Mouse (Mus musculus): Measurements from ENCODE around the gene Csdc2.

DNA sequence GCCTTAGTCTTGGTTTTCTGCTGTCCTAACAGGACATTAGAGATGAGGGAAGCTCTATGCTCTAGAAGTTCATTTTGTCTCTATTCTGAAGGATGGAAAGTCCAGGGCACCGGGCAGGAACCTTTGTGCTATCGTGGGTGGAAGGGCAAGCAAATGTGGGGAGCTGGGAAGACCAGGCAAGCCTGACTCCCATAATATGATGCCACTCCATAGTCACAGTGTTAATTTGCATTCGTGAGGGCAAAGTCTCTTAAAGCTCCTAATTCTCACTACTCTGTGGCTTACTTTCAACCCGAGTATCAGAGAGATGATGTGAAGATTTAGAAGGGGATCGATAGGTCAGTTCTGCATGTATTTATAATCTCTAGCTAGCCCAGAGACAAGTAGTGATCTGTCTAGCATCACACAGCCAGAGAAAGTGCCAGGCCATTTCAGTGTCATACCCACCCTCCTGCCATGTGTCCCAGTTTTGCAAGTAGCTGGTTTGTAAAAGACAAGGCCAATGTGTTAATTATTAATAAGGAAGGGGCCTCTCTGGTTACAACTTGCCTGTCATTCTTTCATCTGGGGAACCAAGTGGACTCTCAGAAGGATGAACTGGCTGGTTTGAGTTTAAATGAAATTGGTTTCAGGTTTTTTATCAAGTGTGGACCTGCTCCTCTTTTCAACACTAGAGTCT is 38.8 kb upstream of the Csdc2 start:
- TF ChIP-seq POLR2A (IDR thresholded peaks at IDR 0.05; ENCODE audit: extremely low read depth, insufficient read depth, low read length) (no peak), CTCF (IDR thresholded peaks at IDR 0.05; ENCODE audit: extremely low read depth, insufficient read depth, low read length) (no peak)
